Mouse (Mus musculus) G1E (cell line): Measurements from ENCODE around the gene Idh2.

ENCODE experiments used
- CTCF ChIP-seq: IDR thresholded peaks from 2 replicates; pipeline ENCODE4 v1.5.1; 2012; ENCODE audit warnings: low read depth, low read length, inconsistent platforms, mixed read lengths
- POLR2AphosphoS5 ChIP-seq: IDR thresholded peaks from 2 replicates; pipeline ENCODE4 v1.6.1; 2012; ENCODE audit warnings: low read depth, low read length, inconsistent platforms; ENCODE audit not compliant: insufficient replicate concordance
- TAL1 ChIP-seq: conservative IDR thresholded peaks from 2 replicates; pipeline ENCODE4 v1.6.1; 2012; ENCODE audit warnings: low read depth, low read length, inconsistent platforms, mixed read lengths

DNA sequence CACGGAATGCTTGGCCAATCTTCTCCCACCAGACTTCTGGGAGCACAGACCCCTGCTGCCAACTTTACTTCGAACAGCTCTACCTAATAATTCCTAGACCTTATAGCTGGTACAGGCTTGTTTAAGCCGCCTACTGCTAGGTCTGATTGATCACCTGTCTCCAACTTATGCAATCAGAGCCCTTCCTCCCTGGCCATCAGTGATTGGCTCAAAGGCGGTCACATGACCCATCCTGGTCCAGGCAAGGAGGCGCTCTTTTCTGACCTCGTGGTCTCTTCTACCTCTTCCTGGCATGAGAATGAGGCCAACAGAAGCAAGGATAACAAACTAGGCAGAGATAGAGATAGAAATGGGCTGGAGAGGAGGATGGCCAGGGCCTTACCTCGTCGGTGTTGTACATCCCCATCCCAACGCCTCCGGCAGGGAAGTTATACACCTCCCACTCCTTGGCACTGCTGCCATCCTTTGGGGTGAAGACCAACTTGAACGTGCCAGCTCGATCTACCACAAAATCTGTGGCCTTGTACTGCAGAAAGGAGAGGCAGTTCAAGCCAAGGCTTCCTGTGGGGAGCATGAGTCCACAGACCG, 16.7 kb downstream of the Idh2 start:
- TF ChIP-seq CTCF (no peak), POLR2AphosphoS5 (no peak), TAL1 (no peak)
